Mouse (Mus musculus) colon, adult 2 months (tissue): ENCODE measurements around the gene Ankrd28. TPM values are rescaled to one million over a fixed set of nuclear protein-coding genes. Genes with fewer than 3 reads are reported as not detected.

Experiments
- polyA plus RNA-seq: library from polyadenylated mRNA; depleted of rRNA; stranded (reverse); fragments of >200 nt; gene quantifications from 2 replicates; pipeline ENCODE4 v1.2.3, GENCODE M21; 2012; rRNA removed

Ankrd28 gene
- polyA plus RNA-seq = 3.2 and 3.4 TPM in 2 replicates

GRCm38 (mm10) chr14:31830571-31831369 lies at the start of gene Ankrd28:
TSS of gene Ankrd28 (minus strand) at chr14:31830651.

Other genes starting within 250 kb of the Ankrd28 start
- 1.4 and 1.8 TPM in 2 replicates for gene Colq, start 239.3 kb downstream of the Ankrd28 start, polyA plus RNA-seq
- gene Gm49387, start 189.8 kb downstream of the Ankrd28 start, polyA plus RNA-seq = 0.38 TPM in 1 of 2 replicates, not detected in the other
- gene Btd, start 189.6 kb downstream of the Ankrd28 start, polyA plus RNA-seq = 12.2 and 16.1 TPM in 2 replicates
- 2.9 and 4.6 TPM in 2 replicates for gene Hacl1, start 189.4 kb downstream of the Ankrd28 start, polyA plus RNA-seq
- 2.5 and 3.3 TPM in 2 replicates for gene Galnt15, start 198.3 kb upstream of the Ankrd28 start, polyA plus RNA-seq